Mouse (Mus musculus): ENCODE results near the gene Fam186a.
"Not testable (repeated sequence)": the region's sequence is repeated elsewhere in the genome, so short reads cannot be mapped to it uniquely, and the experiment has no call there.

Fam186a gene

GRCm38 (mm10) chr15:99934501-99934900 lies 32.4 kb downstream of the Fam186a start:
- CTCF ChIA-PET = no interaction called here

GRCm38 (mm10) chr15:99931231-99931630 lies 35.6 kb downstream of the Fam186a start:
- CTCF ChIA-PET = no interaction called here

- CTCF ChIA-PET = no interaction called here
Observed at GRCm38 (mm10) chr15:99919601-99920158, 47.2 kb downstream of the Fam186a start.

- CTCF ChIA-PET = no interaction called here
Observed at GRCm38 (mm10) chr15:99917264-99917663, 49.6 kb downstream of the Fam186a start.

GRCm38 (mm10) chr15:99914613-99915012 lies 52.2 kb downstream of the Fam186a start:
- CTCF ChIA-PET = no interaction called here

GRCm38 (mm10) chr15:99911785-99912184 lies 55.1 kb downstream of the Fam186a start:
- CTCF ChIA-PET = no interaction called here

GRCm38 (mm10) chr15:99909339-99909996 lies 57.4 kb downstream of the Fam186a start:
- CTCF ChIA-PET = not testable (repeated sequence)

GRCm38 (mm10) chr15:99907514-99907913 lies 59.3 kb downstream of the Fam186a start:
- CTCF ChIA-PET = no interaction called here

- CTCF ChIA-PET = no interaction called here
Observed at GRCm38 (mm10) chr15:99907041-99907440, 59.8 kb downstream of the Fam186a start.

- CTCF ChIA-PET = no interaction called here
Observed at GRCm38 (mm10) chr15:99904841-99905240, 62.0 kb downstream of the Fam186a start.

GRCm38 (mm10) chr15:99904333-99904732 lies 62.5 kb downstream of the Fam186a start:
- CTCF ChIA-PET = no interaction called here

- CTCF ChIA-PET = no interaction called here
Observed at GRCm38 (mm10) chr15:99903227-99903626, 63.6 kb downstream of the Fam186a start.

GRCm38 (mm10) chr15:99902786-99903185 lies 64.1 kb downstream of the Fam186a start:
- CTCF ChIA-PET = no interaction called here

GRCm38 (mm10) chr15:99896621-99897020 lies 70.2 kb downstream of the Fam186a start:
- CTCF ChIA-PET = no interaction called here

GRCm38 (mm10) chr15:99891355-99891754 lies 75.5 kb downstream of the Fam186a start:
- CTCF ChIA-PET = interaction anchor here (0.5 to 0.7 kb wide), 2 partner anchors 162 to 176 kb away, joined by 3 read pairs; no protein-coding TSS in a partner anchor

- CTCF ChIA-PET = interaction anchor here (0.6 to 0.7 kb wide), 2 partner anchors 175 to 1018 kb away, joined by 3 to 12 read pairs; no protein-coding TSS in a partner anchor
Observed at GRCm38 (mm10) chr15:99890412-99891236, 76.2 kb downstream of the Fam186a start.

GRCm38 (mm10) chr15:99889275-99889874 lies 77.5 kb downstream of the Fam186a start:
- CTCF ChIA-PET = no interaction called here

GRCm38 (mm10) chr15:99887130-99887529 lies 79.7 kb downstream of the Fam186a start:
- CTCF ChIA-PET = interaction anchor here (0.5 kb wide), 1 partner anchor 750 kb away, joined by 3 read pairs; no protein-coding TSS in a partner anchor

- CTCF ChIA-PET = no interaction called here
Observed at GRCm38 (mm10) chr15:99884038-99884437, 82.8 kb downstream of the Fam186a start.

GRCm38 (mm10) chr15:99878541-99878940 lies 88.3 kb downstream of the Fam186a start:
- CTCF ChIA-PET = interaction anchor here (0.5 to 0.7 kb wide), 2 partner anchors 187 to 356 kb away, joined by 6 to 13 read pairs; no protein-coding TSS in a partner anchor

- CTCF ChIA-PET = no interaction called here
Observed at GRCm38 (mm10) chr15:99875334-99875869, 91.5 kb downstream of the Fam186a start, which contains the start of gene Lima1. Gene Lima1 (minus strand): TSS chr15:99875456.

All from spleen, embryonic (tissue).